ENCODE assay signal across 36 mouse cellular contexts in the genomic region with DNA sequence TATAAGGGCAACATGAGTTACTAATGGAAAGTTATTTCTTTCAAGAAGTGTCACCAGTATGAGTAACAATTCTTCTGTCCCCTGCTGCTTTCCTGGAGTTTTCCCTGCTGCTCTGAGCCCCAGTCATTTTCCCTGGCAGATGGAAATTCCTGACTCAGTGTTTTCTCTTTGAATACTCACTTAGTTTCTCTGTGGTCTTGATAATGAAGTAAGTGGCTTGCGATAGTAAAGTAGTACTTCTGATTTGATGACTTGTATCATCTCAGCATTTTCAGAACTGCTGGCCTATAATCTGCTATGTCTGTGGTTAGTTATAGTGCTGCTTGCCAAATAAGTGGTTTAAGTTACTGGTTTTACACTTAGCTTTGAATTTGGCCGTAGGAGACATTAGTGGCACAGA. TPM values are rescaled to one million over a fixed set of nuclear protein-coding genes. Genes with fewer than 3 reads are reported as not detected.
DNase-seq lines count a peak whose midpoint lies in the region; ATAC-seq and TF ChIP-seq lines count a peak whose summit lies in the region.
"Had no signal": no experiment of that assay in that cellular context is flagged by ENCODE, and none has a peak within 500 bp of the region (broad histone marks: within the 10 kb centered on the region; RNA-seq: fewer than 3 reads in every experiment).

No protein-coding gene starts in this region.

- TF ChIP-seq POLR2A in CH12.LX (IDR thresholded peaks at IDR 0.05; ENCODE audit: low read depth, low read length): no peak; the same call in 1 of the 2 replicates

- H3K27me3 ChIP-seq in embryonic facial prominence, embryonic 14.5 days (replicated peaks; ENCODE audit: control insufficient read depth, insufficient read depth, low read length): no peaks in the 10 kb centered on the region
- no peaks in the 10 kb centered on the region for H3K27me3 ChIP-seq in embryonic facial prominence, embryonic 10.5 days (replicated peaks; ENCODE audit: low read depth, poor library complexity, severe bottlenecking)
- no peaks in the 10 kb centered on the region for H3K27me3 ChIP-seq in CH12.LX (replicated peaks)
- H3K27me3 ChIP-seq in intestine, postnatal 0 days (replicated peaks; ENCODE audit: control insufficient read depth, insufficient read depth, low read length): no peaks in the 10 kb centered on the region
- H3K27me3 ChIP-seq: embryonic facial prominence, embryonic 12.5 days; heart, embryonic 15.5 days; hindbrain, embryonic 12.5 days; limb, embryonic 12.5 days; liver, embryonic 15.5 days; midbrain, embryonic 12.5 days; stomach, embryonic 15.5 days had no signal

- H3K4me1 ChIP-seq in embryonic facial prominence, embryonic 14.5 days (ENCODE audit: control insufficient read depth, insufficient read depth, low read length): no peaks in the 10 kb centered on the region
- no peaks in the 10 kb centered on the region for H3K4me1 ChIP-seq in embryonic facial prominence, embryonic 10.5 days
- peaks cover 27 to 86% of the 10 kb centered on the region in 2 experiments for H3K4me1 ChIP-seq in CH12.LX (ENCODE audit: control insufficient read depth in 1 of 2, insufficient read depth in 2 of 2)
- 0 out of 2 replicates have a peak, but pooled peaks cover 5% of the 10 kb centered on the region for H3K4me1 ChIP-seq in intestine, postnatal 0 days (replicated peaks; ENCODE audit: control insufficient read depth, insufficient read depth, low read length)
- H3K4me1 ChIP-seq: embryonic facial prominence, embryonic 12.5 days; hindbrain, embryonic 12.5 days; limb, embryonic 12.5 days; liver, embryonic 15.5 days; midbrain, embryonic 12.5 days; stomach, embryonic 15.5 days had no signal

- ATAC-seq in embryonic facial prominence, embryonic 14.5 days (ENCODE audit: low read depth): no peak
- peak; percentile 36 for ATAC-seq in common myeloid progenitor, adult 5-6 weeks (replicated peaks; ENCODE audit: low read depth, poor library complexity, severe bottlenecking)
- no peak for ATAC-seq in intestine, postnatal 0 days
- no peak for ATAC-seq in monocyte, adult 5-6 weeks (replicated peaks; ENCODE audit: insufficient number of reproducible peaks, low FRiP score, low TSS enrichment, poor library complexity, severe bottlenecking)
- ATAC-seq: forebrain, embryonic 16.5 days; hindbrain, postnatal 0 days; intestine, embryonic 16.5 days had no signal

- H3K27ac ChIP-seq in embryonic facial prominence, embryonic 14.5 days (replicated peaks; ENCODE audit: low read depth, low read length): no peak overlapping the region
- H3K27ac ChIP-seq in embryonic facial prominence, embryonic 10.5 days (replicated peaks): no peak overlapping the region
- peak overlapping the region; percentile 80 for H3K27ac ChIP-seq in CH12.LX (ENCODE audit: insufficient read depth, low read depth)
- no peak overlapping the region for H3K27ac ChIP-seq in intestine, postnatal 0 days (ENCODE audit: low read depth, low read length)
- H3K27ac ChIP-seq: embryonic facial prominence, embryonic 12.5 days; heart, embryonic 15.5 days; hindbrain, embryonic 12.5 days; hindbrain, postnatal 0 days; limb, embryonic 12.5 days; liver, embryonic 15.5 days; midbrain, embryonic 12.5 days; stomach, embryonic 15.5 days had no signal

- no peak overlapping the region for H3K4me2 ChIP-seq in embryonic facial prominence, embryonic 14.5 days (ENCODE audit: low read depth, low read length)
- H3K4me2 ChIP-seq in CH12.LX (ENCODE audit: insufficient read depth, low read depth, poor library complexity, severe bottlenecking): peak overlapping the region; percentile 99
- no peak overlapping the region for H3K4me2 ChIP-seq in intestine, postnatal 0 days (replicated peaks; ENCODE audit: low read depth)
- H3K4me2 ChIP-seq: embryonic facial prominence, embryonic 12.5 days; heart, embryonic 15.5 days; hindbrain, embryonic 12.5 days; limb, embryonic 12.5 days; liver, embryonic 15.5 days; lung, embryonic 14.5 days; midbrain, embryonic 12.5 days; stomach, embryonic 15.5 days had no signal

- H3K79me2 ChIP-seq in CH12.LX (replicated peaks; ENCODE audit: control insufficient read depth, extremely low read depth, insufficient read depth, poor library complexity, severe bottlenecking): peaks cover 72% of the 10 kb centered on the region

- TF ChIP-seq CTCF in CH12.LX (conservative IDR thresholded peaks at IDR 0.05 in 1 of 2, IDR thresholded peaks at IDR 0.05 in 1 of 2; ENCODE audit: low read depth in 2 of 2, low read length in 2 of 2): no peak
- TF ChIP-seq CTCF in intestine, postnatal 0 days (IDR thresholded peaks at IDR 0.05; ENCODE audit: low read depth): no peak

- peaks cover 11% of the 10 kb centered on the region for H3K36me3 ChIP-seq in embryonic facial prominence, embryonic 14.5 days (ENCODE audit: control insufficient read depth, insufficient read depth, low read length)
- H3K36me3 ChIP-seq in embryonic facial prominence, embryonic 10.5 days (replicated peaks): peaks cover 15% of the 10 kb centered on the region
- H3K36me3 ChIP-seq in CH12.LX (replicated peaks in 1 of 2; ENCODE audit: control insufficient read depth in 1 of 2, insufficient read depth in 1 of 2, low read length in 1 of 2): peaks cover 17 to 43% of the 10 kb centered on the region in 2 experiments
- H3K36me3 ChIP-seq in intestine, postnatal 0 days (ENCODE audit: control insufficient read depth, insufficient read depth): peaks cover 10% of the 10 kb centered on the region; the same call in 1 of the 2 replicates

- peak; percentile 33 for DNase-seq in embryonic facial prominence, embryonic 14.5 days (ENCODE audit: low spot score)
- no peak for DNase-seq in embryonic facial prominence, embryonic 10.5 days (ENCODE audit: low spot score)
- DNase-seq in CH12.LX (ENCODE audit: extremely low read depth): no peak
- DNase-seq in frontal cortex, adult 2 months (ENCODE audit: extremely low spot score in 1 of 2, low spot score in 1 of 2): no peak
- DNase-seq: adrenal gland, postnatal 14 days; cerebellum, adult 18-20 months; cerebellum, postnatal 14 days; gastrocnemius, postnatal 10 days; kidney, adult 9 months; kidney, postnatal 10 days; lung, embryonic 14.5 days; lung, postnatal 14 days; retina, postnatal 1 day; right cerebral cortex, postnatal 14 days had no signal

- TF ChIP-seq EP300 in CH12.LX (IDR thresholded peaks at IDR 0.05; ENCODE audit: low read length): peak; percentile 91

- no peak; the same call in 1 of the 2 replicates for TF ChIP-seq RAD21 in CH12.LX (IDR thresholded peaks at IDR 0.05; ENCODE audit: low read depth, low read length)

- dilution Hi-C loops in CH12.LX (cut with MboI; ENCODE audit: extremely low pct_ligation_motif_present, extremely low pct_unique_long_range_greater_than_20kb, low sequenced_read_pairs): no loop called here

- H3K9ac ChIP-seq in embryonic facial prominence, embryonic 14.5 days (ENCODE audit: low read depth, low read length): no peak overlapping the region
- H3K9ac ChIP-seq in CH12.LX (ENCODE audit: insufficient read depth, low read depth): peak overlapping the region; percentile 58
- H3K9ac ChIP-seq in intestine, postnatal 0 days (ENCODE audit: low read depth, low read length): no peak overlapping the region
- H3K9ac ChIP-seq: embryonic facial prominence, embryonic 12.5 days; heart, embryonic 15.5 days; hindbrain, embryonic 12.5 days; limb, embryonic 12.5 days; liver, embryonic 15.5 days; lung, embryonic 14.5 days; midbrain, embryonic 12.5 days; stomach, embryonic 15.5 days had no signal

- H3K9me3 ChIP-seq in embryonic facial prominence, embryonic 14.5 days (ENCODE audit: control insufficient read depth, low read length): no peaks in the 10 kb centered on the region
- no peaks in the 10 kb centered on the region for H3K9me3 ChIP-seq in embryonic facial prominence, embryonic 10.5 days
- peaks cover 13% of the 10 kb centered on the region for H3K9me3 ChIP-seq in CH12.LX (replicated peaks; ENCODE audit: low read length)
- H3K9me3 ChIP-seq in intestine, postnatal 0 days (ENCODE audit: control insufficient read depth): no peaks in the 10 kb centered on the region
- H3K9me3 ChIP-seq: embryonic facial prominence, embryonic 12.5 days; heart, embryonic 15.5 days; hindbrain, embryonic 12.5 days; limb, embryonic 12.5 days; liver, embryonic 15.5 days; midbrain, embryonic 12.5 days; stomach, embryonic 15.5 days had no signal

- no peak overlapping the region for H3K4me3 ChIP-seq in embryonic facial prominence, embryonic 14.5 days (ENCODE audit: low read depth, low read length)
- H3K4me3 ChIP-seq in embryonic facial prominence, embryonic 10.5 days: no peak overlapping the region
- no peak overlapping the region for H3K4me3 ChIP-seq in CH12.LX (replicated peaks in 1 of 3; ENCODE audit: low read depth in 2 of 3, low read length in 2 of 3, poor library complexity in 1 of 3)
- no peak overlapping the region for H3K4me3 ChIP-seq in intestine, postnatal 0 days (ENCODE audit: low read depth, low read length)
- H3K4me3 ChIP-seq: embryonic facial prominence, embryonic 12.5 days; erythroblast, embryonic 14.5 days; heart, embryonic 15.5 days; hindbrain, embryonic 12.5 days; limb, embryonic 12.5 days; liver, embryonic 15.5 days; midbrain, embryonic 12.5 days; stomach, embryonic 15.5 days had no signal

- 78% methylated on average over 2 of the region's 2 CpGs for WGBS in embryonic facial prominence, embryonic 14.5 days
- WGBS in embryonic facial prominence, embryonic 10.5 days: 94% methylated on average over 2 of the region's 2 CpGs
- 62% methylated on average over 2 of the region's 2 CpGs for WGBS in intestine, postnatal 0 days

- in situ Hi-C loops in CH12.LX (cut with MboI; ENCODE audit: low pct_ligation_motif_present, low pct_unique_long_range_greater_than_20kb, low sequenced_read_pairs): no loop called here

RNA-seq across cellular contexts. Expression of gene Ccdc50, which starts 12.9 kb away (rescaled TPM):
- 49.8 and 55.2 TPM in 2 replicates for polyA plus RNA-seq in embryonic facial prominence, embryonic 14.5 days (2014; fragmentation: Nextera tagmentation; extraction: Ambion mirVana)
- 53.4 and 54.6 TPM in 2 replicates for polyA plus RNA-seq in embryonic facial prominence, embryonic 10.5 days (2016; fragmentation: Nextera tagmentation; extraction: Ambion mirVana)
- total RNA-seq in CH12.LX (2012; rRNA removed) (188 and 203 TPM in 2 replicates), CH12.LX (2014; rRNA removed) (243 and 258 TPM in 2 replicates)
- 261 and 307 TPM in 2 replicates for polyA plus RNA-seq in CH12.LX (2012; ENCODE audit: insufficient read length, low read depth)
- 112 and 131 TPM in 2 replicates for total RNA-seq in common myeloid progenitor, adult 5-6 weeks (2017)
- polyA plus RNA-seq in intestine, postnatal 0 days (2015; fragmentation: Nextera tagmentation; extraction: Ambion mirVana): 18.9 and 21.0 TPM in 2 replicates
- polyA plus RNA-seq in frontal cortex, adult 2 months (2012; rRNA removed): 27.3 and 30.5 TPM in 2 replicates
- 219 to 276 TPM (median 271 TPM) in 3 replicates for total RNA-seq in monocyte, adult 5-6 weeks (2017)

RNA-seq across cellular contexts. Expression of gene Uts2b, which starts 31.5 kb away (rescaled TPM):
- 0.34 and 0.49 TPM in 2 replicates for polyA plus RNA-seq in embryonic facial prominence, embryonic 14.5 days (2014; fragmentation: Nextera tagmentation; extraction: Ambion mirVana)
- polyA plus RNA-seq in embryonic facial prominence, embryonic 10.5 days (2016; fragmentation: Nextera tagmentation; extraction: Ambion mirVana): 0.19 TPM in 1 of 2 replicates, not detected in the other
- total RNA-seq in CH12.LX (2012; rRNA removed) (0.29 and 0.38 TPM in 2 replicates), CH12.LX (2014; rRNA removed) (0.51 TPM in 1 of 2 replicates, not detected in the other)
- polyA plus RNA-seq in CH12.LX (2012; ENCODE audit: insufficient read length, low read depth): not detected in 2 replicates
- total RNA-seq in common myeloid progenitor, adult 5-6 weeks (2017): not detected in 2 replicates
- polyA plus RNA-seq in intestine, postnatal 0 days (2015; fragmentation: Nextera tagmentation; extraction: Ambion mirVana): 0.14 and 0.37 TPM in 2 replicates
- polyA plus RNA-seq in frontal cortex, adult 2 months (2012; rRNA removed): not detected in 2 replicates
- not detected in 3 replicates for total RNA-seq in monocyte, adult 5-6 weeks (2017)
- total RNA-seq: adrenal gland, postnatal 14 days; gastrocnemius, postnatal 10 days; granulocyte monocyte progenitor cell, adult 5-6 weeks; layer of hippocampus, postnatal 10 days; left cerebral cortex, adult 18-20 months; left cerebral cortex, postnatal 14 days; liver, adult 2 months had no signal
- polyA plus RNA-seq: erythroblast, embryonic 14.5 days; forebrain, embryonic 11.5 days; forebrain, embryonic 16.5 days; large intestine, adult 2 months; liver, adult 2 months; liver, embryonic 15.5 days; lung, embryonic 14.5 days; midbrain, embryonic 12.5 days; small intestine, adult 2 months had no signal
